Mouse (Mus musculus): ENCODE results near the gene Myh11. TPM values are rescaled to one million over a fixed set of nuclear protein-coding genes. Genes with fewer than 3 reads are reported as not detected.

The Myh11 gene
- 0.27 and 0.42 TPM in 2 replicates for polyA plus RNA-seq (2016; fragmentation: Nextera tagmentation; extraction: Ambion mirVana)

DNA sequence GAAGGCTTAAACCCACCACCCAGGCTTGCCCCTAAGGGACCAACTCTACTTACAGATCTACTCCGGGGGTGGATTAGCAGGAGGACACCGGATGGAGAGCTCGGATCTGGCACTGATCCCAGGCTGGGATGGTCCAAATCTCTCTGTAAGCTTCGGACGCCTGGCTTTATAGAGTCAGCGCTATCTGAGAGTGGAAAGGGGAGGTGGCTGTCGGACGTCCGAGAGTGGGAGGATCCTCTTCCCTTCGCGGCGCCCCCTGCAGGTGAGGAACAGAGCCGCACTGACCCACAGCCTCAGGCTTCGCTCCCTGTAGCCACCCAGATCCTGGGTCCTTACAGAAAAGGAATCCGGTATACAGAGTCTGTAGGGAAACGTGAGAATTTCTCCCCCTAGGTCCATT lies at the start of gene Myh11:
TSS of gene Myh11 (minus strand) at position 150 of the 400 bp plus-strand sequence.
- Histone ChIP-seq H3K4me2 (replicated peaks) (peak within 1 kb of the TSS; percentile 53), H3K27ac (no peak within 1 kb of the TSS), H3K4me1 (0 out of 2 replicates have a peak, but pooled peaks cover 4% of the 10 kb centered on the region), H3K9me3 (no peaks in the 10 kb centered on the region), H3K27me3 (replicated peaks) (peaks cover 13% of the 10 kb centered on the region), H3K36me3 (no peaks in the 10 kb centered on the region), H3K4me3 (peak within 1 kb of the TSS; percentile 18; the same call in 1 of the 2 replicates), H3K9ac (0 out of 2 replicates have a peak within 1 kb of the TSS, but pooled peaks have one; percentile 47)
- ATAC-seq (ENCODE audit: low FRiP score, low read depth) = peak; percentile 49; the same call in 1 of the 2 replicates
- WGBS = 9% methylated on average over 16 of the region's 16 CpGs

DNA sequence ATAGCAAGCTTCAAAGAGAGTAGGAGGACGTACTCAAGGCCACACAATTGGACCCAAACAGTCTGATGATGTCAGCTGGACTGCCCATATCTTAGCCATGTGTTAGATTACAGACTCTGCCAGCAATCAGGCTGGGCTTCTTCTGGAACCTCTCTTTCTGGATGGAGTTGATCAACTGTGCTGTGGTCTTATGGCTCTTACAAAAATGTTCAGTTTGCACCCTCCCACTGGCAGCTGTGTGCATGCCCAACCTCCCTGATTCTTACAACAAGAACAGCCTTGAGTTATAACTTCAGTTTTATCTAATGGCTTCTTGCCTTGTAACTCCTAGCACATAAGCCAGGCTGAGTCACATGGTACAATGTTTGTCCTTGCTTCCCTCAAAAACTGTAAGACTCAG lies 37.0 kb upstream of the Myh11 start:
- H3K27ac ChIP-seq = no peak overlapping the region
- H3K4me1 ChIP-seq = no peaks in the 10 kb centered on the region
- H3K9me3 ChIP-seq = no peaks in the 10 kb centered on the region
- no peak overlapping the region for H3K9ac ChIP-seq
- WGBS = 56% methylated on average over 1 of the region's 1 CpGs
- no peak overlapping the region for H3K4me3 ChIP-seq
- H3K27me3 ChIP-seq (replicated peaks) = no peaks in the 10 kb centered on the region
- no peak overlapping the region for H3K4me2 ChIP-seq (replicated peaks)
- H3K36me3 ChIP-seq = no peaks in the 10 kb centered on the region
- ATAC-seq (ENCODE audit: low FRiP score, low read depth) = no peak

DNA sequence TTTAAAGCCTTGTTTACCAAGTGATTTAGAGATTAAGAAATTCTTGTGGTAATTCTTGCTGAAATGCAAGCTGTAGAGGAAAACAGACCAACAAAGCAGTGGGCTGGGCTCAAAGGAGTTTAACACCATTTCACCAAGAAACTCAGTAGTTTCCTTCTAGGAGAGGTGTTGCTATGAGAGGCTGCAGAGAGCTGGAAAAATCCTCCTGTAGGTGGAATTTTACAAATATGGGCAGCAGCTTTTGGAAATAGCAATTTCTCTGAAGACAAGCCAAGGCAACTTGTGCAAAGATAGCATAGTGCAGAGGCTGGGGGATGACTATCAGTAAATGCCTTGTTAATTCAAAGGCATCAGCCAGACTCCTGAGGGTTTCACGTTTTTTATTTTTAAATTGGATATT lies 29.3 kb upstream of the Myh11 start:
- Histone ChIP-seq H3K4me3 (no peak overlapping the region), H3K4me2 (replicated peaks) (no peak overlapping the region), H3K27ac (no peak overlapping the region), H3K36me3 (no peaks in the 10 kb centered on the region), H3K9ac (no peak overlapping the region), H3K9me3 (no peaks in the 10 kb centered on the region), H3K4me1 (peaks cover 9% of the 10 kb centered on the region), H3K27me3 (replicated peaks) (no peaks in the 10 kb centered on the region; the same call in 1 of the 2 replicates)
- no peak for ATAC-seq (ENCODE audit: low FRiP score, low read depth)
- 51% methylated on average over 1 of the region's 1 CpGs for WGBS

DNA sequence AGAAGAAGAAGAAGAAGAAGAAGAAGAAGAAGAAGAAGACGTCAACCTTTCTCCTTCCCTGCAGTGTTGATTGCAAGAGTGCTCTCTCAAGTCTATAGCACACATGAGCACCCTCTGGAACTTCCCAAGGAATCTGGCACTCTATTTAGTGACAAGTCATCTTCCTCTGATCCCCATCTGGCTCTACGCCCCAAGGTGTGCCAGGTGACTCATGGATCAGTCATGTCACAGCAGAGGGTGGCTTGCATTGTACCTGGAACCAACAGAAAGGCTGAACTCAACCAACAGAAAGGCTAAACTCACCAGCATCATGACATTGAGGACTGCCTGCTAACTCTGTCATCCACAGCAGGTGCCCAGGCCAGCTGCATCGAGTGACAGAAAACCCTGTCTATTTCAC lies 28.5 kb upstream of the Myh11 start:
- Histone ChIP-seq H3K4me1 (peaks cover 9% of the 10 kb centered on the region), H3K9me3 (no peaks in the 10 kb centered on the region), H3K27me3 (replicated peaks) (no peaks in the 10 kb centered on the region; the same call in 1 of the 2 replicates), H3K36me3 (no peaks in the 10 kb centered on the region), H3K4me3 (no peak overlapping the region), H3K9ac (no peak overlapping the region), H3K27ac (no peak overlapping the region), H3K4me2 (replicated peaks) (no peak overlapping the region)
- 88% methylated on average over 3 of the region's 3 CpGs for WGBS
- ATAC-seq (ENCODE audit: low FRiP score, low read depth) = no peak

DNA sequence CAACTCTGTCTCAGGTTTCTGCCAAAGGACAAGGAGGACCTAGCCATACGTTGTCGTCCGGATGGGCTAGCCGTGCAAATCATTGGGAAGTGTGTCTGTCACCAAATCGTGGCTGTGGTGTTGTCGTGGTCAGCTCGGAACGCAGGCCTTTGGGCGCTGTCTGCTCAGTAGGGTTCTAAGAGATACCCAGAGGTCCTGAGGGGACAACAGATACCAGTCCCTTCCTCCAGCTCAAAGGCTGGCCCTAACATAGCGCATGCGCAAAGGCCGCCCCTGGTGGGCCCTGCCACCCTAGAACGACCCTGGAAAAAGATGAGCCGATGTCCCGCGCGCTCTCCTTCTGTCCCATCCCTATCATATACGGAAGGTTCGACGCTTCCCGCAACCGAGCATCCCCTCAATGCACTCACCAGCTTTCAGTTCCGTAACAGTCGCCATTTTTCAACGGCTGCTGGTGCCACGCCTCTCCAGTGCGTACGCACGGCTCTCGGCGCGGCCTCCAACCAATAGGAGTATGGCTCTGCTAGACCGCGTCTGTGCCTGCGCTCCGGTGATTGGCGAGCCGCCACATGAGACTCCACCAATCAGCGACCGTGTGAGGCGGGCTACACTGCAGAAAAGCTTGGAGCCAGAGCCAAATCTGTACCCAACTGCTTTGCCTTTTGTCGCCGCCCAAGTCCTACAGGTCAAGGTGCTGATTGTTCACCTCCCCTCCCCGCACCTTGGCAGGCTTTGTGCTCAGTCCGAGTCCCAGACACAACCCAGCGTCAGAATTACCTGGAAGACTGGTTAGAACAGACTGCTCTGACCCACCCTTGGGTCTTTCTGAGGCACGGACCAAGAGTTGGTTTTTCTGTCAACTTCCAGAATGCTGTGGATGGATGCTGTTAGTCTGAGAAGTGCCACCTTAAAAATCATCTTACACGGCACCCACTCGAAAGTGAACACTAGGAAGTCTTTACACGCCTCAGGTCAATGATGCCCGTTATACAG lies 26.0 kb upstream of the Myh11 start, which contains the start of gene Fopnl:
TSS of gene Fopnl (minus strand) at position 522 of the 993 bp plus-strand sequence.
- WGBS = 5% methylated on average over 51 of the region's 51 CpGs
- ATAC-seq (ENCODE audit: low FRiP score, low read depth) = peak; percentile 100

DNA sequence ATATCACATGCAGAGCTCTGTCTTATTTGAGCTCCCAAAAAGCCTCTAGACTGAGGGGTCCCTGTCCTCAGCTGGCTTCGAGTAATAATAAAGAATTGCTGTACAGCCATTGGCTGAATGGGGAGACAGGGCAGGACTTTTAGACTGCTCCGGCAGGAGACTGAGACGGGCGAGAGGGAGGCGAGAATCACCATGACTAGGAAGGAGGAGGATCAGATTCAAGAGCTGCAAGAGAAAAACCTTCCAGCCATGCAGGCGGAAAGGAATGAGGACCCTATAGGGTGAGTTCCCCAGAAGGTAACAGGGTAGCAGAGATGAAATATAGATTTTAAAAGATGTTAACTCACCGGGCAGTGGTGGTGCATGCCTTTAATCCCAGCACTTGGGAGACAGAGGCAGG lies 21.7 kb upstream of the Myh11 start:
- ATAC-seq (ENCODE audit: low FRiP score, low read depth) = no peak
- no peak overlapping the region for H3K9ac ChIP-seq
- 92% methylated on average over 7 of the region's 7 CpGs for WGBS
- no peaks in the 10 kb centered on the region for H3K9me3 ChIP-seq
- H3K4me2 ChIP-seq (replicated peaks) = no peak overlapping the region
- no peak overlapping the region for H3K27ac ChIP-seq
- H3K27me3 ChIP-seq (replicated peaks) = no peaks in the 10 kb centered on the region
- H3K4me1 ChIP-seq = peaks cover 9% of the 10 kb centered on the region
- H3K4me3 ChIP-seq = no peak overlapping the region
- H3K36me3 ChIP-seq = peaks cover 42% of the 10 kb centered on the region

More for the DNA sequence above, 26.0 kb upstream of the Myh11 start, which contains the start of gene Fopnl:
- H3K4me1 ChIP-seq = peaks cover 9% of the 10 kb centered on the region
- peak within 1 kb of the TSS; percentile 71 for H3K4me2 ChIP-seq (replicated peaks)
- peak within 1 kb of the TSS; percentile 63 for H3K4me3 ChIP-seq
- no peaks in the 10 kb centered on the region for H3K9me3 ChIP-seq
- peak within 1 kb of the TSS; percentile 66 for H3K9ac ChIP-seq
- H3K36me3 ChIP-seq = peaks cover 14% of the 10 kb centered on the region
- peak within 1 kb of the TSS; percentile 68 for H3K27ac ChIP-seq
- no peaks in the 10 kb centered on the region; the same call in 1 of the 2 replicates for H3K27me3 ChIP-seq (replicated peaks)

DNA sequence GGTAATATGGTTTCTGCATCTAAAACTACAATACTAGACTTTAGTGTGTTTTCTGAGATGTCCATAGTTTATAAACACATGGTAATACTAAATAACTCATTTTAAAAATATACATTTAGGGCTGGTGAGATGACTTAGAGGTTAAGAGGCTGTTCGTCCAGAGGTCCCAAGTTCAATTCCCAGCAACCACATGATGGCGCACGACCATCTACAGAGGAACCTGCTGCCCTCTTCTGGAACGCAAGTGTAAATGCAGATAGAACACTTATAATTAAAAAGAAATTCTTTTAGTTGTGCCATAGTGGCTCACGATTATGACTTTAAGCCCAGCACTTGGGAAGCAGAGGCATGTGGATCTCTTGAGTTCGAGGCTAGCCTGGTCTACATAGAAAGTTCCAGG lies 20.2 kb upstream of the Myh11 start:
- Histone ChIP-seq H3K4me1 (peaks cover 8% of the 10 kb centered on the region), H3K27me3 (replicated peaks) (no peaks in the 10 kb centered on the region), H3K4me2 (replicated peaks) (no peak overlapping the region), H3K36me3 (peaks cover 51% of the 10 kb centered on the region), H3K9me3 (no peaks in the 10 kb centered on the region), H3K4me3 (no peak overlapping the region), H3K27ac (no peak overlapping the region), H3K9ac (no peak overlapping the region)
- ATAC-seq (ENCODE audit: low FRiP score, low read depth) = no peak
- WGBS = 58% methylated on average over 6 of the region's 6 CpGs

DNA sequence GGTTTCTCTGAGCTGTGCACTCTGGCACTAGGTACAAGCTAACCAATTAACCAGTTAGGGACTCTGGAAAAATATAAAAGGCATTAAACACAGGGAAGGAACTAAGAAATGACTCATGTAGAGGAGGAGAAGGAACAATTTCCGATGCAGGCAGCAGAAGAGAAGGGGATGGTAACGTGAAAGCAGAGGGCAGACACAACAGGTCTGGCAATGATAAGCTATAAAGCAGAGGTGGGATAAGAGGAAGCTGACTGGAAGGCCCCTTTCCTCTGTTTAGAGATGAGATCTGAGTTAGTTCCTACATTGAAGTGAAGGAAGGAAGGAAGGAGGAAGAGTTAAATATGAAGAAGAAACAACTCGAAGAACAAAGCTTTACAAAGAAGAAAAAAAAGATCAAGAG lies 18.7 kb upstream of the Myh11 start:
- Histone ChIP-seq H3K4me1 (no peaks in the 10 kb centered on the region), H3K9ac (no peak overlapping the region), H3K36me3 (peaks cover 56% of the 10 kb centered on the region), H3K27me3 (replicated peaks) (no peaks in the 10 kb centered on the region), H3K27ac (no peak overlapping the region), H3K4me2 (replicated peaks) (no peak overlapping the region), H3K4me3 (no peak overlapping the region), H3K9me3 (no peaks in the 10 kb centered on the region)
- ATAC-seq (ENCODE audit: low FRiP score, low read depth) = no peak
- 91% methylated on average over 3 of the region's 3 CpGs for WGBS

DNA sequence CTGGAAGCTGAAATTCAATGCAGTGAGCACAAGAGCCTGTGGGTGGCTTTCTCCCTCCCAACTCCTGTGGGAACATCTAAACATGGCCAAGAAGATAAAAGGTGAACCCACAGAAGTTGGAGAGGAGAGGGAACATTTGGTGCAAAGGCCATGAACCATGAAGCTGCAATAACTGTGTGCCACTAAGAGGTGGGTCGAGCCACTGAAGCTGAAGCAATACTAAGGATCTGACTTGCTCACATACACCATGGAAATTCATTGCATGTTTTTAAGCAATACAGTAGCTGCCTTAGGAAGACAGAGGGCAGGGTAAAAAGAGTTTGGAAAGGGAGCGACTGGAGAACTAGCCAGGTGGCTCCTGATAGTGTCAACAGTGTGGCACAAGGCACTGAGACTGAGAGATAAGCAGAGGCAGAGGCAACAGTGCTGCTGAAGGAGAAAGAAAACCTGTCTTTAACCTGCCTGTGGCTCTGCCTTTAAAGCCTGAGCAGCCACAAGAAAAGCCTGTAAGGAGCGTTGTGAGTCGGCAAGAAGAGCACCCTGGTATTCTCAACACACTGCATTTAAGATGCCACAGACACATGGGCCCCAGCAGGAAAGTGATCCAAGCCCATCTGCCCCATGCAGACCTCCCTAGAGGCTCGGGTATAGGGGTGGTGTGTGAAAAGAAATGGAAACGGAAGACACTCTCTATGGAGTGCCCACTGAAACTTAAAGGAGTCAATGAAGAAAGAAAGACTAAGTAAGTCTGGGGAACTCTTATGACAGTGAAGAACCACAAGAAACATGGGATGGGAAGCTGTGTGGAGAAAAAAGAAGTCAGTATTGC lies 17.3 kb upstream of the Myh11 start:
- H3K27ac ChIP-seq = no peak overlapping the region
- WGBS = 87% methylated on average over 6 of the region's 6 CpGs
- H3K27me3 ChIP-seq (replicated peaks) = no peaks in the 10 kb centered on the region
- H3K4me3 ChIP-seq = no peak overlapping the region
- ATAC-seq (ENCODE audit: low FRiP score, low read depth) = no peak
- no peaks in the 10 kb centered on the region for H3K9me3 ChIP-seq
- no peaks in the 10 kb centered on the region for H3K4me1 ChIP-seq
- peaks cover 63% of the 10 kb centered on the region for H3K36me3 ChIP-seq
- no peak overlapping the region for H3K9ac ChIP-seq
- H3K4me2 ChIP-seq (replicated peaks) = no peak overlapping the region

DNA sequence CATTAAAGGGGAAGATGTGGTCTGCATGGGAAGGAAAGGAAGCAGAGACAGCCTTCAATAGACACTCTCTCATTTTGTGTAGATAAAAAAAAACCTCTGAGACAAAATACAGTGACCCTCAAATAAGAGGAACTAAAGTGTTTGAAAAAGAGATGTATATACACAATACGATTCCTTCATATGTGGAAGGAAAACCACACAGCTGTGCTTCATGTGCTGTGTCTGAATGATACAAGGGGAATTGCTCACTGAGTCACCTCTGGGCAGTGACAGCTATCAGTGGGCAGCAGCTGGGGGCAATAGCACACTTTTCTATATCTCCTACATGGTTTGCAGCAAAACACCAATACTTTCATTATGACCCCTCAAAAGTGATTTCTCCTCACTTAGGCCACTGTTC lies 16.2 kb upstream of the Myh11 start:
- H3K9ac ChIP-seq = no peak overlapping the region
- ATAC-seq (ENCODE audit: low FRiP score, low read depth) = no peak
- H3K27ac ChIP-seq = no peak overlapping the region
- no peaks in the 10 kb centered on the region for H3K4me1 ChIP-seq
- no peaks in the 10 kb centered on the region for H3K27me3 ChIP-seq (replicated peaks)
- no peak overlapping the region for H3K4me3 ChIP-seq
- WGBS = 95% methylated on average over 1 of the region's 1 CpGs
- H3K36me3 ChIP-seq = peaks cover 57% of the 10 kb centered on the region
- H3K4me2 ChIP-seq (replicated peaks) = no peak overlapping the region
- H3K9me3 ChIP-seq = no peaks in the 10 kb centered on the region

DNA sequence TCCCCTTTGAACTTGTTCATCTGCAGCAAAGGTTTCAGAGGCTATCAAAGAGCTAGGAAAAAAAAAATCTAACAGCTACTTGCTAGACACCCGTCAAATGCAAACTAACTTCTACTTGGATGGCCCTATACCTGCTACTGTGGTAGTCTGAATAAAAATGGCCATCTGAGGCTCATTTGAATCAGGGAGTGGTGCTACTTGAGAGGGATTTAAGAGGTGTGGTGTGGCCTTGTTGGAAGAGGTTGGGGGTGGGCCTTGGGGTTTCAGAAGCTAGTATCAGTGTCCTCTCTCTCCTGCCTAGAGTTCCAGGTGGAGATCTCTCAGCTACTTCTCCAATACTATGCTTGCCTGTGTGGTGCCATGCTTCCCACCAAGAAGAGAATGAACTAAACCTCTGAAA lies 15.3 kb upstream of the Myh11 start:
- H3K4me2 ChIP-seq (replicated peaks) = no peak overlapping the region
- no peak for ATAC-seq (ENCODE audit: low FRiP score, low read depth)
- peaks cover 56% of the 10 kb centered on the region for H3K36me3 ChIP-seq
- H3K4me3 ChIP-seq = no peak overlapping the region
- H3K9me3 ChIP-seq = no peaks in the 10 kb centered on the region
- no peak overlapping the region for H3K9ac ChIP-seq
- 84% methylated on average over 1 of the region's 1 CpGs for WGBS
- no peak overlapping the region for H3K27ac ChIP-seq
- no peaks in the 10 kb centered on the region for H3K27me3 ChIP-seq (replicated peaks)
- no peaks in the 10 kb centered on the region for H3K4me1 ChIP-seq

DNA sequence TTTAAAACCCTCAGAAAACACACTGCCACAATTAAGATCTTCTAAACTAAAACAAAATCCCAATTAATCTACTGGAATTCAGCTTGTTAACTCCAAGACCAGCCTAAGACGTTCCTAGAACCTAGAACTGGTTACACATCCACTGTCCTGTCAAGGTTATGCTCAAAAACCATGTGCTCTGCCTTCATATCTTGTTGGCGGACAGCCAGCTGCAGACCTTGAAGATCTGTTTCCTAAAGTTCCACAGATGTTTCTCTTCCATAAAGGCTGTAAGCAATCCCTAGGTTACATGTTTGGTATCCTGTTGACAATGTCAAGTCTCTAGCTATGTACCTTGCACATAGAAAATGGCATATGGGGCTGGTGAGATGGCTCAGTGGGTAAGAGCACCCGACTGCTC lies 13.6 kb upstream of the Myh11 start:
- H3K4me2 ChIP-seq (replicated peaks) = no peak overlapping the region
- H3K9ac ChIP-seq = no peak overlapping the region
- H3K36me3 ChIP-seq = peaks cover 58% of the 10 kb centered on the region
- H3K4me3 ChIP-seq = no peak overlapping the region
- 98% methylated on average over 3 of the region's 3 CpGs for WGBS
- H3K27ac ChIP-seq = no peak overlapping the region
- H3K27me3 ChIP-seq (replicated peaks) = no peaks in the 10 kb centered on the region
- ATAC-seq (ENCODE audit: low FRiP score, low read depth) = no peak
- no peaks in the 10 kb centered on the region for H3K9me3 ChIP-seq
- H3K4me1 ChIP-seq = no peaks in the 10 kb centered on the region
